Mouse (Mus musculus) left cerebral cortex, postnatal 14 days (tissue): ENCODE measurements around the gene Ehd4. TPM values are rescaled to one million over a fixed set of nuclear protein-coding genes. Genes with fewer than 3 reads are reported as not detected.

Experiments
- DNase-seq, 2 experiments: peaks; one replicate each; pipeline ENCODE4 v3.0.0; 2021 to 2022; ENCODE audit warnings: low spot score in 2 of 2, mixed read lengths in 1 of 2
- intact Hi-C: fragments of 180-260 bp; cut with DNase I; formaldehyde crosslinking; loops from one replicate; pipeline ENCODE4 v1.15.1; 2025
- total RNA-seq, 2 experiments: library from RNA; stranded (reverse); gene quantifications; 2 replicates each; pipeline ENCODE4 v1.2.3; 2021

Ehd4 gene
- total RNA-seq, 2 experiments from 2014 or later, result 11.6 TPM

DNA sequence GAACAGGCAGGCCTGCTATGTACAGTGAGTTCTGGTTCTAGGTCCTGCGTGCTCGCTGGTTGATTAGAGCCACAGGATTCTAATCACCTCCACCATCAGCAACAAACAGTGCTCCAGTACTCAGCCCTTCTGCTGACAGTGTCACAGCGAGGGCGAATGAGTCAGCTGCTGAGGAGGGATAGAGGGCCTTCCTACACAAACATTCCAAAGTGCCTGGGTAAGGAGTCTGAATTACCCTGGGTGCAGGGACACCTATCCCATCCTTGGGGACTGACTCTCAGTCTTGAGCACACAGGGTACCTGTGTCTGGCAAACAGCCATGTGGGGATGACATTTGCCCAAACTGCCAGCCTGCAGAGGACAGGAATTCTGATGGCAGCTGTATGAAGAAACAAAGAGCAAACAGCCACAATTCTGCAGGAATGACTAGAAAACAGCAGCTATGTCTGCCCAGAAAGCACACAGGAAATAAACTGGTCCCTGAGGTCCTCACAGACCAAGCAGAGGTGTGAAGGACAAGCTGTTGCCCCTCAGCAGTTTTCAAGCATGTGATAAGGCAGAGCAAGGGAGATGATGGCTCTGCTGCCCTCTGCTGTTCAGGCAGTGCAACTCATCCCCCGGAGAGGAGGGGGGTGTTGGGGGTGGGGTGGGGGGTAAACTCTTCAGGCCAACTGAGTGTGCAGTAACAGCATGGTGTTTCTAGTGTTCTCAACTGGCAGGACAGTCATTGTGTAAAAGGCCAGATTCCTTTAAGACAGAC, 60.6 kb downstream of the Ehd4 start:
- peak in 1 of 2 experiments; percentile 42 for DNase-seq

GRCm38 (mm10) chr2:120090979-120091378, 63.4 kb downstream of the Ehd4 start:
- intact Hi-C loops, result no loop called here

More for the DNA sequence above, 60.6 kb downstream of the Ehd4 start:
- intact Hi-C loops, result no loop called here

DNA sequence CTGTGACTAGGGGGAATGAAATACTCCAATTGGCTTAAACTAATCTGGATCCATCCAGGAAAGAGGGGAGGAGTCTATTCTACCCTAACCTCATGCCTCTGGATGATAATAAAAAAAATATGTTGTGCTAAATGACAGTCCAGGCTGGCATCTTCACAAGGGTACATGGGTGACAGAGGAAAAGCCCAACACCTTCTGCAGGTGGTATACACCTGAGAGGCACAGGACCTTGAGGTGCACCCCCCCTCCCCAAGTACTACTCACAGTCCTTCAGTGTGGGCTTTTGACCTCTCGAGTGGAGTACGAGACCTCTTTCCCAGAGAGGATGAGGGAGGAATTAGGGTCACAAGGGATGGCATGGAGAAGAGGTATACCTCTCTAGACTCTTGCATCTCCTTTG, 66.5 kb downstream of the Ehd4 start:
- intact Hi-C loops, result loop anchor here (2.0 kb wide), 1 partner anchor 83 kb away; no protein-coding TSS in a partner anchor
- DNase-seq, result no peak

More at GRCm38 (mm10) chr2:120090979-120091378, 63.4 kb downstream of the Ehd4 start:
- DNase-seq, result no peak

DNA sequence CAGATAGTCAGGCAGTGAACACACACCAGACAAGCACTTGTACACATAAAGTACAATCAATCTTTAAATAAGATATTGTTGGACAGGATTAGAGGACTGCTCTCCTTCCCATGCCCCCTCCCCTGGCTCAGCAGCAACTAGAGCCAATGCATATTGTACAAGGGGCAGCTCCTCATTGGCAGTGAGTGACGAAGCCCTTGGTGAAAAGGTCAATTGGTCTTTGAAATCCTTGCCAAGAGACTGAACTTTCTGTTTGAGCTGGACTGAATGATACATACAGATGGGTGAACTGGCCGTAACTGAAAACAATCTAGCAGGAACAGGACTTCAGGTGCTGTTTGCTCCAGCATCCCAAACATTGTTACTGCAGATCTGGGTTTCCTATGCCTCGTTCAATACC, 67.0 kb downstream of the Ehd4 start:
- intact Hi-C loops, result no loop called here
- DNase-seq, result no peak

- intact Hi-C loops, result no loop called here
- no peak for DNase-seq
Measured at GRCm38 (mm10) chr2:120086038-120086437, 68.4 kb downstream of the Ehd4 start.

- intact Hi-C loops, result loop anchor here (1.0 to 5.0 kb wide), 2 partner anchors 85 to 198 kb away; no protein-coding TSS in a partner anchor
- DNase-seq, result peak in 1 of 2 experiments; percentile 53
Measured at GRCm38 (mm10) chr2:120084593-120085361, 69.6 kb downstream of the Ehd4 start.

GRCm38 (mm10) chr2:120082416-120082815, 72.0 kb downstream of the Ehd4 start:
- DNase-seq, result no peak
- intact Hi-C loops, result loop anchor here (5.0 kb wide), 1 partner anchor 200 kb away; no protein-coding TSS in a partner anchor

- DNase-seq, result peak; percentile 51 to 71
- intact Hi-C loops, result no loop called here
Measured at GRCm38 (mm10) chr2:120076076-120076705, 78.2 kb downstream of the Ehd4 start.

- DNase-seq, result no peak
- intact Hi-C loops, result no loop called here
Measured at GRCm38 (mm10) chr2:120074096-120074495, 80.3 kb downstream of the Ehd4 start.

DNA sequence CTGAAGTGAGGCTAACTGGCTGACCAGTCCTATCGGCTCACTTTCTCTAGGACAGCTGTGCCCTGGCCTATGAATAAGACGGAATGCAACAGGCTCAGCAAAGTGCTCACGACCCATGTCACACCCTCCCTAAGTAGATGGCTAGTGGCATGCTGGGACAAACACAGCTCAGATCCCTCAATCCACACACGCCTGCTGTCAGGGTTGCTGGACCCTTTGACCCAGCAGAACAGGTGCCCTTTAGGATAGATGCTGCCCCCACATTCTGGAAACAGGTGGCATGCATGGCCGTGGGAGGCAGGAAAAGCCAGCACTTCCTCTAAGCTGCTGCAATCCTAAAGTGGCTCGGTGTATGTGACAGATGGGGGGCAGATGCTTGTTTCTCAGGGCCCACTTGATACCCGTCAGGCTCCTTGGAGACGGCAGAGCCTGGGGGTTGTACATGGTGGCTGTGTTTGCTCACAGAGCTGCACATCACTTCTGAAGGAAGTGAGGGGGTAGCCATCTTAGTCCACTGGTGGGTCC, 84.9 kb downstream of the Ehd4 start:
- peak; percentile 75 to 84 for DNase-seq
- intact Hi-C loops, result loop anchor here (5.0 kb wide), 1 partner anchor 97 kb away; the partner anchor contains the start of gene Mapkbp1

GRCm38 (mm10) chr2:120068555-120069465, 85.6 kb downstream of the Ehd4 start:
- intact Hi-C loops, result loop anchor here (5.0 kb wide), 1 partner anchor 97 kb away; the partner anchor contains the start of gene Mapkbp1
- DNase-seq, result no peak

- intact Hi-C loops, result loop anchor here (5.0 kb wide), 1 partner anchor 94 kb away; the partner anchor contains the start of gene Mapkbp1
- no peak for DNase-seq
Measured at GRCm38 (mm10) chr2:120066224-120066623, 88.2 kb downstream of the Ehd4 start.

DNA sequence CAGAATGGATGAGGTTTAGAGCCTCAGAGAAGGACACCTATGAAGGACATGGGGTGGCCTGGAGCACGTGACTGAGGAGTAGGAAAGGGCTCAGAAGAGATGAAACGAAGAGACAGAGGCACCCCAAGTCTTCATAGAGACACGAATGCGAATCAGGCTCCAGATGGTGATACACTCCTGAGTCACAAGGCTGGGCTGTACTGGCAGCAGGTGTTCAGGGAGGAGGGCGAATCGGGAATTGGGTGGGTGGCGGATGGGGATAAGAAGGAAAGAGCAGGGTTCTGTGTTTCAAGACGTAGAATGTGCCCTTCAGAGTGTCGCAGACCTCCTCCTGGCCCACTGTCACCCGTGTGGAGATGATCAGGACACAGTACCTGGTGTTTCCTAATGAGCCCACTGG, 89.2 kb downstream of the Ehd4 start:
- intact Hi-C loops, result loop anchor here (5.0 kb wide), 1 partner anchor 93 kb away; the partner anchor contains the start of gene Mapkbp1
- DNase-seq, result no peak

GRCm38 (mm10) chr2:120064639-120065038, 89.8 kb downstream of the Ehd4 start:
- intact Hi-C loops, result loop anchor here (5.0 kb wide), 1 partner anchor 92 kb away; the partner anchor contains the start of gene Mapkbp1

DNA sequence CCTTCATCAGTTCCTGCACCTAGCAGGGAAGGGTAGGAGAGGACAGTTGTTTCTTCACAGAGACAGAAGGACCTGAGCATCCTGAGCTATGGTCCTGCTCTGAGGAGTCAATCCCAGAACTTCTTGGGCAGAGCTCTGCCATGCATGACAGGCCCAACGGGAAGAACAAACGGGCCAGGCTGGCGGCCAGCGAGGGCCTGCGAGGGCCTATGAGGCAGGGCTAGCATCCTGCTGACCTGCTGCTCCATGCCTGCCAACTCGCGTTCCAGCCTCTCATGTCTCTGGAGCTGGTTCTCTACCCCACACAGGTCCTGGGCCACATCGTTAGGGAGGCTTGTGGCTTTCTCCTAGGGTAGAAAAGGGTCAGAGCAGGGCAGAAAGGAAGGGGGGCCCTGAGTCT, 92.2 kb downstream of the Ehd4 start:
- intact Hi-C loops, result no loop called here
- no peak for DNase-seq

More at GRCm38 (mm10) chr2:120064639-120065038, 89.8 kb downstream of the Ehd4 start:
- no peak for DNase-seq

DNA sequence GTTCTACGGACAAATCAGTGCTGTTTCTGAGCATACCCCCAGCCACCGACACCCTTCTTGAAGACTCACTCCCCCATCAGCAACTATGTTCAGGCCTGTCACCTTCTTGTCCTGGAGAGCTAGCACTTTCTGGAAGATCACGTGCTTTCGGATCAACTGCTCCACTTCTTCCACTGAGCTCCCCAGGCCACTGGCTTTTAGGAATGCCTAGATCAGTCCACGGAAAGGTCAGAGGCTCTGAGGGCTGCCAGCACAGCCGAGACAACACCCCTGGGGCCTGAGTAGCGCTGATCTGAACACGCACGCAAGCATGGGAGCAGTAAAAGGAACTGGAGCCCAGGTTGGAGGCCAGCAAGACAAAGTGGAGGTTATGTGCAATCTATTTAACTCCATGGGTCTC, 93.8 kb downstream of the Ehd4 start:
- intact Hi-C loops, result no loop called here
- no peak for DNase-seq

DNA sequence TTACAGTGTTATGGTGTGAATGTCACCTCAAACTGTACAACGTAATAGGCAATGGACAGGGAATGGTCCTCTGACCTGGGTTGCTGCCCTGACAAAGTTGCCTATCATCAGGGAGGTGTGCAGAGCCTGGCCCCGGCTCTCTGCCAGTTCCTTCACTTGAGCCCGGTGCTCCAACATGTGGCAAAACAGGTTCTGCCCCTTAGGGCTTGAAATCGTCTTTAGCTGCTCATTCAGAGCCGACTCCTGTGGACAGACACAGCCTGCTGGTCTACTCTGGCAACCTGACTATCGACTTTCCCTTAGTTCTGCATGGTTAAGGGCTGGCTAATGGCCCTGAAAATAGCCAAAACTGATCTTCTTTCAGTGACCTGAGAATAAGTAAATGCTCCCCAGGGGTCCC, 94.2 kb downstream of the Ehd4 start:
- DNase-seq, result no peak
- intact Hi-C loops, result no loop called here

DNA sequence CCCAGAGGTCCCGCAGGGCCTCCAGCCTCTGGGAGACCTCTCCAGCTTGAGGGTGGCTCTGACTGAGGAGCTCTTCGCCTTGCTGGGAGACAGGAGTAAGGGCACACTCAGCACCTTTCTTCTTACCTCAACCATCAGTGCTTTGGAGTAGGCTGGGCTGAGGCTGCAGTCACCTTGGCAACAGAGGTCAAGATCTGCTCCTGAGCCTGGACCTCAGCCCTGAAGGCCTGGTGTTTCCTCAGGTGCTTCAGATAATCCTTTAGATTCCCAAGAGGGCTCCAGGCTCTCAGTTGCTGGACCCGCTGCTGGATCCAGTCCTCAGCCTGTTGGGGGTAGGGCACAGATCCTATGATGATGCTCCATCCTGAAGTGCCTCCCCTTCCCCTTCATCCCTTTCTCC, 94.9 kb downstream of the Ehd4 start:
- no peak for DNase-seq
- intact Hi-C loops, result no loop called here
